Mouse (Mus musculus) hindbrain, embryonic 10.5 days (tissue): Measurements from ENCODE around the gene Sox5. TPM values are rescaled to one million over a fixed set of nuclear protein-coding genes. Genes with fewer than 3 reads are reported as not detected.

Source experiments
- DNase-seq: peaks from one replicate; pipeline ENCODE4 v3.0.0-alpha.2; 2017; ENCODE audit warnings: low spot score
- H3K27ac ChIP-seq: fragments of 300-500 bp; sonication (generic); 2 replicates; pipeline ENCODE4 v1.5.1; 2016; ENCODE audit warnings: mild to moderate bottlenecking, moderate library complexity
- H3K27me3 ChIP-seq: fragments of 300-500 bp; sonication (generic); 2 replicates; pipeline ENCODE4 v1.6.1; 2016; ENCODE audit warnings: mild to moderate bottlenecking; ENCODE audit not compliant: poor library complexity, insufficient read depth, severe bottlenecking
- H3K36me3 ChIP-seq: fragments of 300-500 bp; sonication (generic); 2 replicates; pipeline ENCODE4 v1.6.1; 2016; ENCODE audit warnings: mild to moderate bottlenecking, moderate library complexity
- H3K4me1 ChIP-seq: fragments of 300-500 bp; sonication (generic); replicated peaks from 2 replicates; pipeline ENCODE4 v1.6.1; 2016; ENCODE audit warnings: mild to moderate bottlenecking
- H3K4me3 ChIP-seq: fragments of 300-500 bp; sonication (generic); 2 replicates; pipeline ENCODE4 v1.5.1; 2016; ENCODE audit warnings: mild to moderate bottlenecking, moderate library complexity
- H3K9me3 ChIP-seq: fragments of 300-500 bp; sonication (generic); 2 replicates; pipeline ENCODE4 v1.6.1; 2016; ENCODE audit warnings: mild to moderate bottlenecking, moderate library complexity
- WGBS: fragments of 180-500 bp; shearing (Covaris S2); methylation state at CpG from one replicate; pipeline ENCODE4 v1.1.7; 2016; 5-methylcytosine and 5-hydroxymethylcytosine counted together
- polyA plus RNA-seq: library from polyadenylated mRNA; unstranded; fragments of >200 nt; fragmentation: Nextera tagmentation; extraction: Ambion mirVana; gene quantifications from 2 replicates; pipeline ENCODE4 v1.2.1, GENCODE M21; 2016

Sox5 gene
- polyA plus RNA-seq, 1 experiment from 2014 or later = 30.6 TPM

- Histone ChIP-seq H3K27me3 (no peaks in the 10 kb centered on the region), H3K9me3 (no peaks in the 10 kb centered on the region), H3K36me3 (no peaks in the 10 kb centered on the region), H3K27ac (no peak overlapping the region), H3K4me1 (no peaks in the 10 kb centered on the region), H3K4me3 (no peak overlapping the region)
- WGBS = 95% methylated on average over 8 of the region's 8 CpGs
- no peak for DNase-seq
Measured at GRCm38 (mm10) chr6:143980131-143980530, 801.6 kb downstream of the Sox5 start.

- Histone ChIP-seq H3K4me3 (no peak overlapping the region), H3K36me3 (no peaks in the 10 kb centered on the region; the same call in 1 of the 2 replicates), H3K27me3 (no peaks in the 10 kb centered on the region), H3K27ac (peak overlapping the region; percentile 20; the same call in 1 of the 2 replicates), H3K9me3 (no peaks in the 10 kb centered on the region), H3K4me1 (peaks cover 8% of the 10 kb centered on the region)
- WGBS = 56% methylated on average over 9 of the region's 9 CpGs
- DNase-seq = no peak
Measured at GRCm38 (mm10) chr6:143967724-143968400, 813.9 kb downstream of the Sox5 start.

DNA sequence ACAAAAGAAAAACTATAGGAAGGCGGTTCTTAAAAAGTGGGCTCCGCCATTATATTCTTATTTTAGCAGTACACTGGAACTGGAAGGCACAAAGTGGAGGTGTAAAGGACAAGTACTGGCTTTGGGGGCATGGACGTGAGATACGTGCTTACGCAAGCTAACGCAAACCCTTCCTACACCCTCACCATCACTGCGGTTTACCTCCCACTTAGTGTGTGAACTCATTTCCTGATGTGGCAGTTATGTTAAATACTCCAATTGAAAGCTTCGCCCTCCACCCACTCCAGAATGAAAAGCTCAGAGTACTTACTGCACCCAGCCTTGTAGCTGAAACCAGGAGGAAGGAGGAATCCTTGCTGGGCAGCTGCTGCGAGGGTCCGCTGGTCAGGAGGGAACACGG, 821.3 kb downstream of the Sox5 start:
- Histone ChIP-seq H3K27ac (no peak overlapping the region), H3K9me3 (no peaks in the 10 kb centered on the region), H3K4me1 (0 out of 2 replicates have a peak, but pooled peaks cover 3% of the 10 kb centered on the region), H3K36me3 (peaks cover 12% of the 10 kb centered on the region), H3K4me3 (no peak overlapping the region), H3K27me3 (no peaks in the 10 kb centered on the region)
- 94% methylated on average over 11 of the region's 11 CpGs for WGBS
- no peak for DNase-seq

DNA sequence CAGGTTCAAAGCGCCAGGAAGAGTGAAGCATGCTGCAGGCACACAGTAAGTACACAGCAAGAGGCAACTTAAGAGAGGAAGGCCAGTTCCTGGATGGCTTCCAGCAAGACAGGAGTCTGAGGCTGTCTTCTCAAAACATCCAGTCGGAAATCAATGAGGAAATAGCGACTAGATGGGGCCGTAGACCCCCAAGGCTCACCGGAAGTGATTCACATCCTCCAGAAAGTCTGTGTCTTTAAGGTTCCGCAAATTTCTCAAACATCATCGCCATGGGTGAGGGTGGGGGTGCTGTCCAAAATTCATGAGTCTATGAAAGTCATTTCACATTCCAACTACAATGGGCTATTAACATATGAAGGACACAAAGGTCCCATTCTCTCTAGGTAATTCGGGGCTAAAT, 821.7 kb downstream of the Sox5 start:
- H3K4me3 ChIP-seq = no peak overlapping the region
- 0 out of 2 replicates have a peak, but pooled peaks cover 3% of the 10 kb centered on the region for H3K4me1 ChIP-seq
- WGBS = 91% methylated on average over 8 of the region's 8 CpGs
- H3K27ac ChIP-seq = no peak overlapping the region
- H3K36me3 ChIP-seq = peaks cover 12% of the 10 kb centered on the region
- H3K27me3 ChIP-seq = no peaks in the 10 kb centered on the region
- DNase-seq = no peak
- no peaks in the 10 kb centered on the region for H3K9me3 ChIP-seq

DNA sequence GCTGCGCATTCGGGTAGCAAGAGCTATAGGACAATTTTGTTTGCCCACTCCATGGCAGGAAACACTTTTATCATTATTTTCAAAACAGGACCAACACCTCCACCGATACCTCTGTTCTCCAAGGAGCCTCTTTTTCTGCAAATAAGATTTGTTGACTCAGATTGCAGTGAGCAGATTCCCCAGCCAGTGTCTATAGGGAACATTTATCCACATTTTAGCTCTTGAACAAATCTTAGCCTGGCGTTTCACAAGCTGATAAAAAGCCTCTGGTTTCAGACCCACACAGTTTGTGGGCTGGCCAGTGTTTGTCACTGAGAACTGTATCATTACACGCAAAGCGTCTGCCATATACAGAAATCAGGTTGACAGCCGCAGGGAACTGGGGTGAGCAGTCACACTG, 823.4 kb downstream of the Sox5 start:
- DNase-seq = no peak
- Histone ChIP-seq H3K36me3 (peaks cover 12% of the 10 kb centered on the region), H3K9me3 (no peaks in the 10 kb centered on the region), H3K27me3 (no peaks in the 10 kb centered on the region), H3K27ac (no peak overlapping the region), H3K4me3 (no peak overlapping the region), H3K4me1 (0 out of 2 replicates have a peak, but pooled peaks cover 3% of the 10 kb centered on the region)
- 93% methylated on average over 7 of the region's 7 CpGs for WGBS

DNA sequence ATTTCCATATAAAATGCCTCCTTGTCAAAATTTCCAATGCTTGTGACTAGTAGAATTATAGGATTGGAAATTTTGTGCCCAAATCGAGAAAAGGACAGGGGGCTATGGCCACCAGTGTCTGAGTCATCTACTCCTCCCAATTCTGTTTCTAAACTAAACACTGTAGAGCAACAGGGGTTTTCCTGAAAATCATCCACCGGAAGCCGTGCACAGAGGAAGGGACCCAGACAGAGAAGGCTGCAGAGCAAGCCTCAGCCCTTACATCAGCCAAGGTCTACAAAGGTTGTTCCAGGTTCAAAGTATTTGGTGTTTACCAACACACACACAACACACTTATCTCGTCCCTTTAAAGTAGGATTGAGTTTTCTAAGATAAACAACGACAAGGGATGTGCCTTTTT, 824.7 kb downstream of the Sox5 start:
- 85% methylated on average over 5 of the region's 5 CpGs for WGBS
- no peaks in the 10 kb centered on the region for H3K27me3 ChIP-seq

DNA sequence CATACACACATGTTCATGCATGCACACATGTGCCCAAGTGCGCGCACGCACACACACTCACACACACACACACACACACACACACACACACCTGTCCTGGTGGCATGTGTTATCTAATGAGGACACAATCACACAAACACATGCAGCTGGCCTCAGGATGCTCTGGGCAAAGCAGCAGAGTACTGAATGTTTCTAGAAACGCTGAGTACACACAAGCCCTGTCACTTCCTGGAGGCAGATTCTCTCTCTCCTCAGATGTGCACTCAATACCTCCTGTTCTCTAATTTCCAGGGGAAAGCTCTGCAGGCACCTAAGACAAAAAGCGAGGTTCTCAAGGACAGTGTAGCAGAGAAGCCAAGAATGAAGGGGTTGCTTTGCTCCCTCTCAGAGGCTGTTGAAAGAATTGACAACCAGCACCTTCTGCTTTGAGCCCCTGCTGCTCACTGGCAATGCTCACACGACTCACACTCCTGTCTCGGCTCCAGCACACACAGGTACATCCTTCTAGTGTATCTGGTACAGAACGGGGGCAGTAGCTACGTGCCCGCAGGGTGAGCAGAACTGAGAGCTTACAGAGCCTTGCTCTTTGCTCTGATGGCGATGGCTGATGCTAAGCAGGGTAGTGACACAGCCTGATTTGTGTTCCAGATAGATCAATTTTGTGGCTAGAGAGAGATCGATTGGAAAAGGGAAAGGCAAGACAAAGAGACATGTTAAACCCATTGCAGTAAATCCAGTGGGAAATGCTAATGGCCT, 833.0 kb downstream of the Sox5 start:
- no peak overlapping the region; the same call in 1 of the 2 replicates for H3K27ac ChIP-seq
- WGBS = 74% methylated on average over 12 of the region's 12 CpGs
- DNase-seq = no peak
- H3K9me3 ChIP-seq = no peaks in the 10 kb centered on the region
- no peaks in the 10 kb centered on the region for H3K36me3 ChIP-seq
- H3K4me1 ChIP-seq = peaks cover 7% of the 10 kb centered on the region
- no peak overlapping the region for H3K4me3 ChIP-seq
- H3K27me3 ChIP-seq = no peaks in the 10 kb centered on the region

More for the DNA sequence above, 824.7 kb downstream of the Sox5 start:
- Histone ChIP-seq H3K9me3 (no peaks in the 10 kb centered on the region), H3K27ac (no peak overlapping the region), H3K4me3 (no peak overlapping the region), H3K36me3 (peaks cover 12% of the 10 kb centered on the region), H3K4me1 (0 out of 2 replicates have a peak, but pooled peaks cover 3% of the 10 kb centered on the region)
- DNase-seq = no peak

- Histone ChIP-seq H3K4me3 (no peak overlapping the region), H3K27me3 (no peaks in the 10 kb centered on the region), H3K36me3 (peaks cover 5% of the 10 kb centered on the region; the same call in 1 of the 2 replicates), H3K4me1 (peaks cover 7% of the 10 kb centered on the region), H3K27ac (no peak overlapping the region), H3K9me3 (no peaks in the 10 kb centered on the region)
- DNase-seq = no peak
- WGBS = 85% methylated on average over 4 of the region's 4 CpGs
Measured at GRCm38 (mm10) chr6:143948071-143948470, 833.7 kb downstream of the Sox5 start.

DNA sequence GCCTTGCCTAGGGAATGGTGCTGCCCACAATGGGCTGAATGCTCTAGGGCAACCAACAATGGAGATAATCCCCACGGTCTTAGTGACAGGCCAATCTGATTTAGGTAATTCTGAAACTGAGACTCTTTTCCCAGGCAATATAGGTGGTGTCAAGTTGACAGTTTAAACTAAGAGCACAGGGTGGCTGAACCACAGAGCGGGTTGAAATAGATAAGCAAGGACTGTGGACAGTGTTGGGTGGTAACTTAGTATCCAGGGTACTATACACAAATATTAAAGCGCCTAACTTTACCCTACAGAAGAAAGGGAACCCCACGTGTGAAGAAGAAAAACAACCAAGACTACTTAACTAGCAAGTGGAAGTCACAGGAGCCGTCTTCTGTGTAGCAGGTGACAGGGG, 838.7 kb downstream of the Sox5 start:
- peaks cover 13% of the 10 kb centered on the region for H3K4me1 ChIP-seq
- H3K9me3 ChIP-seq = no peaks in the 10 kb centered on the region
- no peak overlapping the region for H3K4me3 ChIP-seq
- H3K27me3 ChIP-seq = no peaks in the 10 kb centered on the region
- no peak overlapping the region for H3K27ac ChIP-seq
- H3K36me3 ChIP-seq = peaks cover 7% of the 10 kb centered on the region; the same call in 1 of the 2 replicates
- WGBS = 87% methylated on average over 5 of the region's 5 CpGs
- DNase-seq = no peak

DNA sequence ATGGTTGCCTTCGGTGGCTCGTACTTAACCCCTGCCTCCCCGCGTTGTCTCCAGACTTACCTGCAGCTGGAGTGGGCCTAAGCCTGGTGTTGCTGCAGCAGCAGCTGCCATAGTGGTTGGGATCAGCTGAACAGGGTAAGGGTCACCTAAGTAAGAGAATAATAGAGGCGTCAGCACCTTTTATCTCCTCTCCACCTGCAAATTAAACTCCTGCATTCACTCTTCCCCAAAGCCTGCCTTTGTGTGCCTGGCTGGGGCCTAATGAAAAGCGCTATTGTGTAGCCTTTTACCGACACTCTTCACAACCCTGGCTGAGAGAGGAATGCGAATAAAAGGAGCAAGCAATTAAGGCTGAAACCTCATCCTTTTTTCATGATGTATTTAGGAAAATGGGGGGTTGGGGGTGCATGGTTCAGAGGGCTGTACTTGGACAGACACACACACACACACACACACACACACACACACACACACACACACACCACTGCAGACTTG, 840.4 kb downstream of the Sox5 start:
- WGBS = 22% methylated on average over 8 of the region's 8 CpGs
- H3K36me3 ChIP-seq = peaks cover 7% of the 10 kb centered on the region; the same call in 1 of the 2 replicates
- H3K9me3 ChIP-seq = no peaks in the 10 kb centered on the region
- H3K27ac ChIP-seq = peak overlapping the region; percentile 70
- no peak overlapping the region for H3K4me3 ChIP-seq
- no peaks in the 10 kb centered on the region for H3K27me3 ChIP-seq
- peaks cover 13% of the 10 kb centered on the region for H3K4me1 ChIP-seq
- DNase-seq = peak; percentile 39

DNA sequence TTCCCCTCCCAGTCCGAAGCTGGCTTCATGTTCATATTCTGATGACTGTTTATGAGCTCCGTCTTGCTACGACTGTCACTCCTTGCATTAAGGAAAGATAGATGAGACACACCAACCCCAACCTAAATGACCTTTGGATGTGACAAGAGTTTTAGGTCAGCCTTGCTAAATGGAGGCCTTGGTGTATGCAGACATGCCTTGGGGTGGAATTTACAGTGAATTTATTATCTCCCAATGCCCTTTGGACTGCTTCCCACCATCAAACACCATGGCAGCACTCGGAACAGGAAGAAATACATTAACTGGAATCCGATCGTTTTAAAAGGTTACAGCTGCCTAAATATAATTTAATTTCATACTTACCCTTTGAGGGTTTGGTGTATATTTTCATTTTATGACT, 858.6 kb downstream of the Sox5 start:
- no peak overlapping the region for H3K4me3 ChIP-seq
- DNase-seq = no peak
- H3K4me1 ChIP-seq = peaks cover 11% of the 10 kb centered on the region
- no peaks in the 10 kb centered on the region for H3K27me3 ChIP-seq
- no peak overlapping the region for H3K27ac ChIP-seq
- 81% methylated on average over 6 of the region's 6 CpGs for WGBS
- no peaks in the 10 kb centered on the region for H3K9me3 ChIP-seq
- H3K36me3 ChIP-seq = no peaks in the 10 kb centered on the region

GRCm38 (mm10) chr6:143918405-143918947, 863.3 kb downstream of the Sox5 start:
- Histone ChIP-seq H3K9me3 (no peaks in the 10 kb centered on the region), H3K27ac (no peak overlapping the region), H3K36me3 (no peaks in the 10 kb centered on the region), H3K27me3 (no peaks in the 10 kb centered on the region), H3K4me3 (no peak overlapping the region), H3K4me1 (peaks cover 12% of the 10 kb centered on the region)
- 70% methylated on average over 16 of the region's 16 CpGs for WGBS
- DNase-seq = no peak
